Mouse (Mus musculus) heart, postnatal 0 days (tissue): Measurements from ENCODE around the gene E2f8.

ENCODE experiments used
- CTCF ChIP-seq: IDR thresholded peaks from 2 replicates; pipeline ENCODE4 v1.5.1; 2016; ENCODE audit warnings: antibody characterized with exemption, control low read depth, low read depth
- EP300 ChIP-seq: IDR thresholded peaks from 2 replicates; pipeline ENCODE4 v1.6.1; 2016; ENCODE audit warnings: antibody characterized with exemption, low read depth

GRCm38 (mm10) chr7:48841538-48841937 is 39.9 kb downstream of the E2f8 start:
- TF ChIP-seq CTCF = no peak
- no peak for TF ChIP-seq EP300
